Mouse (Mus musculus) kidney, embryonic 16.5 days (tissue): Measurements from ENCODE around the gene Tubgcp4. TPM values are rescaled to one million over a fixed set of nuclear protein-coding genes. Genes with fewer than 3 reads are reported as not detected.

Source experiments
- ATAC-seq: fragments of 200-750 bp; cut with Nextera tagmentation; 2 replicates; pipeline ENCODE4 v1.8.0; 2017; ENCODE audit warnings: moderate TSS enrichment; ENCODE audit not compliant: low FRiP score, low TSS enrichment
- H3K27ac ChIP-seq: fragments of 300-500 bp; sonication (generic); 2 replicates; pipeline ENCODE4 v1.5.1; 2014; ENCODE audit warnings: low read length
- H3K27me3 ChIP-seq: fragments of 300-500 bp; sonication (generic); 2 replicates; pipeline ENCODE4 v1.6.1; 2014; ENCODE audit warnings: low read length, control low read depth, mixed read lengths; ENCODE audit not compliant: insufficient read depth
- H3K36me3 ChIP-seq: fragments of 300-500 bp; sonication (generic); 2 replicates; pipeline ENCODE4 v1.6.1; 2014; ENCODE audit warnings: low read length, control low read depth, mixed read lengths; ENCODE audit not compliant: insufficient read depth
- H3K4me1 ChIP-seq: fragments of 300-500 bp; sonication (generic); 2 replicates; pipeline ENCODE4 v1.6.1; 2014; ENCODE audit warnings: low read length, control low read depth, mixed read lengths; ENCODE audit not compliant: insufficient read depth
- H3K4me2 ChIP-seq: fragments of 300-500 bp; sonication (generic); replicated peaks from 2 replicates; pipeline ENCODE4 v1.6.1; 2014; ENCODE audit warnings: low read depth, low read length
- H3K4me3 ChIP-seq: fragments of 300-500 bp; sonication (generic); 2 replicates; pipeline ENCODE4 v1.5.1; 2014; ENCODE audit warnings: mild to moderate bottlenecking, low read length
- H3K9ac ChIP-seq: fragments of 300-500 bp; sonication (generic); replicated peaks from 2 replicates; pipeline ENCODE4 v1.6.1; 2014; ENCODE audit warnings: low read length
- H3K9me3 ChIP-seq: fragments of 300-500 bp; sonication (generic); 2 replicates; pipeline ENCODE4 v1.6.1; 2016; ENCODE audit warnings: low read length, control low read depth
- WGBS: fragments of 180-500 bp; shearing (Covaris S2); extraction: QIAGEN DNeasy Blood & Tissue Kit; methylation state at CpG from one replicate; pipeline ENCODE4 v1.1.7; 2014; 5-methylcytosine and 5-hydroxymethylcytosine counted together
- polyA plus RNA-seq: library from polyadenylated mRNA; unstranded; fragments of >200 nt; fragmentation: Nextera tagmentation; extraction: Ambion mirVana; gene quantifications from 2 replicates; pipeline ENCODE4 v1.2.1, GENCODE M21; 2015

Gene Tubgcp4
- polyA plus RNA-seq, 1 experiment from 2014 or later: 56.9 TPM

GRCm38 (mm10) chr2:121235460-121236072 is 65.1 kb downstream of the Tubgcp4 start:
- 91% methylated on average over 8 of the region's 8 CpGs for WGBS
- H3K4me2 ChIP-seq: no peak overlapping the region
- no peak overlapping the region for H3K9ac ChIP-seq
- no peak overlapping the region for H3K27ac ChIP-seq
- H3K27me3 ChIP-seq: no peaks in the 10 kb centered on the region
- no peaks in the 10 kb centered on the region for H3K4me1 ChIP-seq
- no peak overlapping the region for H3K4me3 ChIP-seq
- H3K36me3 ChIP-seq: peaks cover 47% of the 10 kb centered on the region
- no peak for ATAC-seq
- no peaks in the 10 kb centered on the region for H3K9me3 ChIP-seq

- Histone ChIP-seq H3K4me2 (no peak overlapping the region), H3K9ac (no peak overlapping the region), H3K9me3 (no peaks in the 10 kb centered on the region), H3K4me3 (no peak overlapping the region), H3K36me3 (peaks cover 51% of the 10 kb centered on the region), H3K27me3 (no peaks in the 10 kb centered on the region), H3K4me1 (no peaks in the 10 kb centered on the region), H3K27ac (no peak overlapping the region)
- 90% methylated on average over 4 of the region's 4 CpGs for WGBS
- ATAC-seq: no peak
These were observed 69.0 kb downstream of the Tubgcp4 start for GRCm38 (mm10) chr2:121239426-121239825.

- H3K36me3 ChIP-seq: peaks cover 61% of the 10 kb centered on the region
- ATAC-seq: no peak
- H3K4me1 ChIP-seq: no peaks in the 10 kb centered on the region
- no peak overlapping the region for H3K4me3 ChIP-seq
- H3K9me3 ChIP-seq: no peaks in the 10 kb centered on the region
- H3K4me2 ChIP-seq: no peak overlapping the region
- H3K27me3 ChIP-seq: no peaks in the 10 kb centered on the region
- no peak overlapping the region for H3K9ac ChIP-seq
- H3K27ac ChIP-seq: no peak overlapping the region
- WGBS: 94% methylated on average over 5 of the region's 5 CpGs
These were observed 73.6 kb downstream of the Tubgcp4 start for GRCm38 (mm10) chr2:121244099-121244498.

Other genes starting within 250 kb of the Tubgcp4 start
- 27.3 and 31.0 TPM in 2 replicates for gene Ubr1, start 199.9 kb upstream of the Tubgcp4 start, polyA plus RNA-seq
- 5.3 and 5.8 TPM in 2 replicates for gene Tmem62, start 193.6 kb upstream of the Tubgcp4 start, polyA plus RNA-seq
- gene Ccndbp1, start 162.3 kb upstream of the Tubgcp4 start, polyA plus RNA-seq: 49.3 and 55.6 TPM in 2 replicates
- 0.80 and 1.9 TPM in 2 replicates for gene Epb42, start 133.6 kb upstream of the Tubgcp4 start, polyA plus RNA-seq
- gene Tgm5, start 84.8 kb upstream of the Tubgcp4 start, polyA plus RNA-seq: 5.6 and 6.7 TPM in 2 replicates
- 0.28 and 0.30 TPM in 2 replicates for gene Tgm7, start 60.9 kb upstream of the Tubgcp4 start, polyA plus RNA-seq
- 23.9 and 26.2 TPM in 2 replicates for gene Adal, start 30.2 kb upstream of the Tubgcp4 start, polyA plus RNA-seq
- 26.3 and 28.4 TPM in 2 replicates for gene Lcmt2, start 30.0 kb upstream of the Tubgcp4 start, polyA plus RNA-seq
- gene Zscan29, start 471 bp downstream of the Tubgcp4 start, polyA plus RNA-seq: 12.1 and 15.6 TPM in 2 replicates
- 64.0 and 71.5 TPM in 2 replicates for gene Trp53bp1, start 100.8 kb downstream of the Tubgcp4 start, polyA plus RNA-seq
- 2.5 and 3.2 TPM in 2 replicates for gene Map1a, start 118.9 kb downstream of the Tubgcp4 start, polyA plus RNA-seq
- gene Ppip5k1, start 184.7 kb downstream of the Tubgcp4 start, polyA plus RNA-seq: 14.4 and 15.8 TPM in 2 replicates
- gene Ckmt1, start 187.1 kb downstream of the Tubgcp4 start, polyA plus RNA-seq: 28.2 and 34.6 TPM in 2 replicates
- not detected in 2 replicates for gene Strc, start 216.5 kb downstream of the Tubgcp4 start, polyA plus RNA-seq
- gene Pdia3, start 243.1 kb downstream of the Tubgcp4 start, polyA plus RNA-seq: 838 and 877 TPM in 2 replicates
- gene Catsper2, start 243.1 kb downstream of the Tubgcp4 start, polyA plus RNA-seq: 2.0 and 3.0 TPM in 2 replicates